Mouse (Mus musculus) monocyte, adult 2 months (primary cell): ENCODE measurements around the gene Slc3a2.

Experiments used
- DNase-seq, 2 experiments: peaks; one replicate each; pipeline ENCODE4 v3.0.0; 2022; ENCODE audit warnings: low spot score in 2 of 2, low read depth in 1 of 2

Gene Slc3a2

DNA sequence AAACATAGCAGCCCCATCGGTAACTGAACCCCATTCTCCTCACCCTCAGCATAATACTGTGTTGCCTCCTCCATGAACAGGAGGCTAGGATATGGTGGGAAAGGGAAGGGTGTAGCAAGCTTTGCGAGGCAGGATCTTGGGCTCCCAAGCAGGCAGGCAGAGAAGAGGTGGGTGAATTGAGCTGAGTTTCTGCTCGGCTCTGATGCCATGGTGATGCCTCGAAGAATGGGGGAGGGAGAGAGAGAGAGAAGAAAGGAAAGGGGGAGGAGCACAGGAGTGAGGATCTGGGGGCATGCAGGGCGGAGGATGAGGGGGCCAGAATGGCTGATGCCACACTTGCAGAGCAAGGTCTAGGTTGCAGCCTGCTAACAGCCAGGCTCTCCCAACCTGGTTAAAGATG lies 57.4 kb downstream of the Slc3a2 start:
- no peak for DNase-seq

DNA sequence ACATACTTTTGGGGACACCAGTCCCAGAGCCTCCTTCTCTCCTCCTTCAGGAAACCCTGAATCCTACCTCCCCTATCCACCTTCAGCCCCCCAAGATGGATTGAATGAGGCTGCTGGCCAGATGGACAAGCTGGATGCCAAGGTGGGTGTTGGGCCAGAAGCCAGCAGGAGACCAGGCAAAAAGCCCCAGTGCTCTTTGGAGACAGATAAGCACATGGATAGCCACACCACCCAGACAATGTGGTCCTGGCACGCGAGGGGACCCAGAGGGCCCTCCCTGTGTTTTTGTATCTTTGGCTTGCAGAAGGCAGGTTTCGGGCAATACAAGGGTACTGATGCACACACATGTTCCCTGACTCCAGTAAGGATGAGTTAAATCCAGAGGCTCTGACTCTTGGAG lies 58.3 kb downstream of the Slc3a2 start:
- no peak for DNase-seq

DNA sequence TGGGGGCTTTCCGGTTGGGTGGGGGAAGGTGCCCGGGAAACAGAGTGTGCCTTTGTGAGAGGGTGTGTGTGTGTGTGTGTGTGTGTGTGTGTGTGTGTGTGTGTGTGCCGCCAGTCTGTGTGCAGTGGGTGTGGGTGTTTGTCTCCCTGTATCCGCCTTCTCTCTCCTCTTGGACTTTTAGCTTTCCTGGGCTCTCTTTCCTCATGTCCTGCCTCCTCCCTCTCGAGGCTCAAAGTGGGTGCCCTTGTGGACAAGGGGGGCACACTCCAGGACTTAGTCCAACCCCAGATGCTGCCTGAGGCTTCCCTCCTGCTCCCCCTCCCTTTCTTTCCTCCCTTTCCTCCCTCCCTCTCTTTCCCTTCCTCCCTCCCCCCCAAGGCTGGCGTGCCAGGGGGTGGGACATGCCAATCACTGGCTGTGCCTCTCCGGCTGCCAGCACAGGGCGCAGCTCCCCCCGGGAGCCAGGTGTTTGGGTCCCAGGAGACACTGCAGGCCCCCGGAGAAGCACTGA lies 59.2 kb downstream of the Slc3a2 start:
- DNase-seq, result no peak

DNA sequence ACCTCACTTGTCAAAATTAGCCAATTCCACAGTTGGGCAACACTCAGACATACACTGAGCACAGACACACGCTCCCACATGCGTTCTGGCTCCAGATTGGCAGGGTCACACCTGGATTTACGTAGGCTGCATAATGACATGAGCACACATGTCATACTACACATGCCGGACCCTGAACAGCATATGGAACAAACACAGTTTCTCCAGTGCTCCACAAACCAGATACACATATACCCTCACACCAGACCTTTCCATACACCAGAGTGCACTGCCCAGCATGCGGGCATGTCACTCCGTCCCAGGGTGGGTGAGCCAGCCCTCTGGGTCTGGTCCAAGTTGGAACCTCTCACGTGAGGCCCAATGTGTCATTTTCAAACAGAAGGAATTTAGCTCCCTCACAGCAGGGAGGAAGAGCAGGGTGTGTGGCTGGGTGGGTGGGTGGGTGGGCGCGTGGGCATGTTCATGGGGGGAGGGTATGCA lies 59.8 kb downstream of the Slc3a2 start, which contains the start of gene Chrm1:
Gene Chrm1, plus strand, starts transcription at position 430 of the 480 bp plus-strand sequence.
- DNase-seq, result no peak

DNA sequence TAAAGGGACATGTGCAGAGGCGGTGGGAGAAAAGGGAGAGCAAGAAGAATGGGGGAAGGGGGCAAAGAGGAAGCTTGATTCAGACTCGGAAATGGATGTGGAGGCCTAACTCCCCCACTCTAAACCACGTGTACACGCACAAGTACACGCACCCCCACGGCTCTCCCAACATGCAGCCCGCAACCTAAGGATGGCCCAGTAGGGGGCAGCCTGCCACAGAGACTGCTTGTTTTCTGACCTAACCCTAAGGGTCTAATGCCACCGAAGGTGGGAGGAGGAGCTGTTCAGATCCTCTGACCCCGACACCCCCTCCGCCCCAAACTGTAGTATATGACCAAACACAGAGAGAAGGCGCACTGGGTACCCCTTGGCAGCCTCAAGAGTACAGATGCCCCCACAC lies 60.8 kb downstream of the Slc3a2 start:
- no peak for DNase-seq

DNA sequence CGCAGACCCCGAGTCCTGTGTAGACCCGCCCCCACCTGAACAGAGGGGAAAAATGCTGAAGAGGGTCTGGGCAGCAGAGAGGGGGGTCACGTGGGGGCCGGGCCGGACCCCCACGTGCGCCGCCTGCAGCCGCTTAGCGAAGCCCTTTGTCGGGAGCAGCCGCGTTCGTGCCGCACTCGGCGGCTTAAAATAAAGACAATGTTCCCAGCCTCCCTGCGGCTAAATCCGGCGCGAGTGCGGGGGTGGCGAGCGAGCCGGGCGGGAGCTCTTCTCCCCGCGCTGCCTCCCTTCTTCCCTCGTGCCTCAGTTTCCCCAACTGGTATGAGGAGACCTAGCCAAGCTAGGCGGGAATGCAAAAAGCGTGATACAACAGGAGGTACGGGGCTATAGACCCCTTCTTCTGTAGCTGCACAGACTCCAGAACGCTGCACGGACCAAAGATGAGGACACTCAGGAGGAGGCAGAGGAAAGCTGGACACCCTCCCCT lies 61.3 kb downstream of the Slc3a2 start:
- DNase-seq, result no peak
